Mouse (Mus musculus): ENCODE data around the gene Ly6g5b.

- no peak for TF ChIP-seq CTCF (IDR thresholded peaks at IDR 0.05; ENCODE audit: low read depth, low read length)
- no peak for TF ChIP-seq POLR2AphosphoS5 (IDR thresholded peaks at IDR 0.05; ENCODE audit: insufficient replicate concordance, low read depth, low read length)
Measured at GRCm38 (mm10) chr17:35108097-35108496, 7.1 kb downstream of the Ly6g5b start, which contains the start of gene Ly6g5c.

Measured in G1E (cell line).